Mouse (Mus musculus): Measurements from ENCODE around the gene Eci3.

DNA sequence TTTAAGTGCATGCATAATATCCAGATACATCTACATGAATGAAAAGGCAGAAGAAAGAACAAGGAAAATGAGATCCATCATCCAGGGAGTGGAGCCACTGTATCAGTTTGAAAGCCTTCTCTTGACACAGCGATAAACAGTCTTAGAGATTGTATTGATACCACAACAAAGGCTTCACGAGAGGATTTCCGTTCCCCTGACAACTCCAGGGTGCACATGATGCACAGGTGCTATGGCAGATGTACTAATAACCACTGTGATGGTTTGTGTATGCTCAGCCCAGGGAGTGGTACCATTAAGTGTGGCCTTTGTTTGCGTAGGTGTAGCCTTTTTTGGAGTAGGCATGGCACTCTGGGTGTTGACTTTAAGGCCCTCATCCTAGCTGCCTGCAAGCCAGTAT lies 6.7 kb downstream of the Eci3 start:
- TF ChIP-seq POLR2A (IDR thresholded peaks at IDR 0.05; ENCODE audit: low read depth, low read length) (no peak), CTCF (IDR thresholded peaks at IDR 0.05; ENCODE audit: extremely low read depth, insufficient read depth, insufficient read length, insufficient replicate concordance) (no peak)

Data from spleen, adult 2 months (tissue).